Mouse (Mus musculus): ENCODE data around the gene Gm11985.

DNA sequence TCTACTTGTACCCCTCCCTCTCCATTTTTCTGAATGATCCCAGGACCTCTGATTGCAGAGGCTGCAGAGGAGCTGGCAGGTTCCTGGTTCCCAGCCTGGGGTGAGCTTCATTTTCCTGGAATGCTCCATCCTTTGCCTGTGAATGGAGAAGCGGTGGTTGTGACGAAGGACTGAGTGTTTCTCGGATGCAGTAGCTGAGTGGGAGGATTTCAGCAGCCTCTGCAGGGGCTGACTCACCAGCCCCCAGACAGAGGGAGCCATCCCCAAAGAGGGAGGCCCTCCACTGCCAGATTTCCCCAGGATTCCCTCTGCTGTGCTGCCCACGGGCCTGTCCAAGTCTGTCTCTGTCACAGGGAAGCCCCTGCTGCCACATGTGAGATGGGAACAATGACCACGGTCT lies 54.0 kb downstream of the Gm11985 start:
- TF ChIP-seq CTCF (IDR thresholded peaks at IDR 0.05; ENCODE audit: low read depth, low read length) (no peak), POLR2A (IDR thresholded peaks at IDR 0.05; ENCODE audit: extremely low read depth, insufficient read depth, low read length) (no peak)
